Mouse (Mus musculus): Measurements from ENCODE around the gene Hcrt.

- TF ChIP-seq POLR2A (IDR thresholded peaks at IDR 0.05; ENCODE audit: extremely low read depth, insufficient read depth, low read length) (no peak), CTCF (IDR thresholded peaks at IDR 0.05; ENCODE audit: low read depth, low read length) (no peak)
These were observed 37.7 kb downstream of the Hcrt start for GRCm38 (mm10) chr11:100724919-100725512.

All from liver, adult 2 months (tissue).